Mouse (Mus musculus): ENCODE data around the gene Zfp993.
"Not testable (repeated sequence)": the region's sequence is repeated elsewhere in the genome, so short reads cannot be mapped to it uniquely, and the experiment has no call there.

Zfp993 gene

DNA sequence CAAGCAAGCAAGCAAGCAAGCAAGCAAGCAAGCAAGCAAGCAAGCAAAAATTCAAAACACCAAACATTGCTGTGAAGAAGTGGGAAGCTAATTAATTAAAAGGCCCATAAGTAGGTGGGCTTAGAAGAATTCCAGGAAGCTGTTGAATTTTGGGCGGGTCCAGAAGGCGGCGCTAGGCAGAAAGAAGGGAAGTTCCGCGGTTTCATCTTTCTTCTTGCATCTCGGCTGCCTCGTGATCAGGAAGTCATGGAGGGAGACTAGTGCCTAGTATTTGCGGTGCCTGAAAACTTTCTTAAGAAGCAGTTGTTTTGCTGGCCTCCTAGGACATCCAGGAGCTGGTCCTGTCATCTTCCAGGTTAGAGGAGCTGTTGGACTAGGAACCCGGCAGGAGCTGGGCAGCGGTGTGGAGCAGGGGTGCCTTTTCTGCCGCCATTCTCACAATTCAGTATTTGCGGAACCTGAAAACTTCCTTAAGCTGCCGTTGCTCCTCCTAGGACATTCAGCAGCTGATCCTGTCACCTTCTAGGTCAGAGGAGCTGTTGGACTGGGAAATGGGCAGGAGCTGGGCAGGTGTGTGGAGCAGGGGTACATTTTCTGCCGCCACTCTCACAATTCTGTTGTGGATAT is at the start of gene Zfp993:
Zfp993 (plus strand) TSS at position 188 of the 627 bp plus-strand sequence.
- DNase-seq (ENCODE audit: low read depth in 1 of 2, low spot score in 2 of 2), result not testable (repeated sequence)

DNA sequence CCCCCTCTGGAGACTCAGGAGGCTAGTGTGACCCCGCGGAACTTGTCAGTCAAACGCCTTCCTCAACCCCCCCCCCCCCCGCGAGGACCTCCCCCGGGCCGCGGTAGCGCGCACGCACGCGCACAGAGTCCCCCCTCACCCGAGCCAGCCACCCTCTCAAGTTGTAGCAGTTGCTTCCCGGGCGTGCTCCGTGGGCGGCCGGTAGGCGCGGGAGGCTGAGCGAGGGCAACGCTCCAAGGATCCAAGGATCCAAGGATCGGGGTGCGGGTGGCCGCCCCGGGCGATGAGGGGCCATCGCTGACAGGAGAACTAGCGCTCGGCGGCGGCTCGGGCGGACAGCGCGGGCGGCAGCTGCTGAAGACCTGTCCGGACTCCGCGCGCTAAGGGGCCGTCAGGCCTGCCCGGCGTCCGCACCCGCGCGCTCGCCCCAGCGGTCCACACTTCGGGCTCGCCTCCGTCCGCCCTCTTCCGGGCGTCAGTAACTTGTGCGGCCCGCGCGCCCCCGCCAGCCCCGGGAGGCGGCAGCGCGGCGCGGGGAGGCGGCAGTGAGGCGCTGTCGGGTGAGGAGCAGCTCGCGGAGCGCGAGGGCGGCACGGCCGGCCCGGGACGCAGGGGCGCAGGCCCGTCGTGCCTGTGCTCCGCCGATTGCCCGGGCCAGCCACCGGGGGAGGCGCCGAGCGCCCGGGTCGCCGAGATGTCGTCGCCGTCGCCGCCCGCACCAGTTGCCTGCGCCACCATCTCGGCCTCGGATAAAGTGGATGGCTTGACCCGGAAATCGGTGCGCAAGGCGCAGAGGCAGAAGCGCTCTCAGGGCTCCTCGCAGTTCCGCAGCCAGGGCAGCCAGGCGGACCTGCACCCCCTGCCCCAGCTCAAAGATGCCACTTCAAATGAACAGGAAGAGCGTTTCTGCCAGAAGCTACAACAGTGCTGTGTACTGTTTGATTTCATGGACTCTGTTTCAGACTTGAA is 30.6 kb upstream of the Zfp993 start:
- not testable (repeated sequence) for DNase-seq (ENCODE audit: low read depth in 1 of 2, low spot score in 2 of 2)

DNA sequence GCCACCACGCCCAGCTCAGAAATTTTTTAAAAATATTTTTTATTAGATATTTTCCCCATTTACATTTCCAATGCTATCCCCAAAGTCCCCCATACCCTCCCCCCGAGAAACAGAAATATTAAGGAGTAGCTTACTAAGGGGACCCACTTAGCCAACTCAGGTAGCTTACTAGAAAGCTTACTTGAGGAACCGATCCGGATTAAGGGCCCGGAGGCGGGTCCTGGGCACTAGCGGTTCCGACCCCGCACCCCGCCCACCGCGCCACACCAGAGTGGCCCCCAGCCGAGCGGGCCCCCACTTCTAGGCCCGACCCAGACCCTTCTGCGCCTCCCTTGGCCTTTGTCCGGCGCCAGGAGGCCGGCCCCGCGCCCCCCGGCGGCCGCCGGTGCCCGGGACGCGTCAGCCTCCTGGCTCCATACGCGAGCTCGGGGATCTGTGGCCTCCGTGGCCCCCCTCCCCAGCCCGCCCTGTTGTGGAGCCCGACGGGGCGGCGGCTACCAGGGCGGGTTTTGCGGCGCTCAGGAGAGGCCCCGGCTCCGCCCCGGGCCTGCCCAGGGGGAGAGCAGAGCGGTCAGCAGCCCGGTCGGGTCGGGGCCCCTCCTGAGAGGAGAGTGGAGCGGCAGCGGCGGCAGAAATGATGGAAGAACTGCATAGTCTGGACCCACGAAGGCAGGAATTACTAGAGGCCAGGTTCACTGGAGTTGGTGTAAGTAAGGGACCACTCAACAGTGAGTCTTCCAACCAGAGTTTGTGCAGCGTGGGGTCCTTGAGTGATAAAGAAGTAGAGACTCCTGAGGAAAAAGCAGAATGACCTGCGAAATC is 7.0 kb upstream of the Zfp993 start:
- not testable (repeated sequence) for DNase-seq (ENCODE audit: low read depth in 1 of 2, low spot score in 2 of 2)

DNA sequence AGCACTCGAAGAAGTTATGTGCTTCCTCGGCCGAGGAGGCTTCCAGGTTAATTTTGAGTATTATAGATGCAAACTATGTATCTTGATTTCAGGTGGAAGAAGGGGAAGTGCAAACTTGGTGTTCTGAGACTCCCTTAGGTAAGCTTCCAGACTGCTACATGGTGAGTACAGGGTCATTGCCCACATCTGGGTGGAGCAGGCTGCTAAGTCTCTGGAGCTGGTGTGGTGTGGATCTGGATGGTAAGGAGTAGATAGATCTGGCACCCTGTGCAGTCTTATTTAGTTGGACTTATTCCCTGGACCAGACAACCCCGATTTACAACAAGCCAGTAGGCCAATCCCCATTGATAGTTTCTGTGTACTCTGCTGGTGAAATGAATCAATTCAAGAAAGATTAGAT is 33.6 kb downstream of the Zfp993 start:
- not testable (repeated sequence) for DNase-seq (ENCODE audit: low read depth in 1 of 2, low spot score in 2 of 2)

DNA sequence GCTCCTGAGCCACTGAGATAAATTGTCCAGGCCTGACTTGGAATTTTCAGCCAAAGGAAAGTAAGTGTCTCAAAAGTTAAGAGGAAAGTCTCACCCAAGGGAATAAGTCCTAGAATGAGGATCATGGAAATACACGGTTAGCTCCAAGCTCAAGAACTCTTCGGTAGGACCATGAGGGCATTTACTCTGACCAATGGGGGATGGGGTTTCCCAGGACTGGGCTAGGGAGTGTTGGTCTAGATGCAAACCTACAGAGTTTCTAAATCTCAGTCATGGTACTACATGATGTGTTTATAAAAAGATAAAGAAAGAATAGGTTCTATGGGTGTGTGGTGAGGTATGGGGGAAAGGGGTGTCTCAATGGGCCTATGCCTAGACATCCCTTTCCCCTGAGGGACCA is 38.9 kb downstream of the Zfp993 start:
- DNase-seq (ENCODE audit: low read depth in 1 of 2, low spot score in 2 of 2), result not testable (repeated sequence)

DNA sequence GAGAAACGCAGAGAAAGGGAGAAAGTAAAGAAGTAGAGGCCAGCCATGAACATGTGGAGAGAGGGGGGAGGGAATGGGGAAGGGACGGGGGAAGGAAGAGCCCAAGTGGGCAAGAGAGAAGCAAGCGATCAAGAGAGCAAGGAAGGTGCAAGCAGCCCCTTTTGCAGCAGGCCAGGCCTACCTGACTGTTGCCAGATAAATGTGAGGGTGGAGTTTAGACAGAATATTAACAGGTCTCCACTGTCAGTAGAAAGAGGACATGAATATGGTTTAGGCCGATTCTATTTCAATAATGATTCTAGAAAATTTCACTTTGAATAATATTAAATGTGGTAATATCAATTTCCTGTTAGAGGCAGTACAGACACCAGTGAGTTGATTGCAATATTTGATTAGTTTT is 39.4 kb downstream of the Zfp993 start:
- not testable (repeated sequence) for DNase-seq (ENCODE audit: low read depth in 1 of 2, low spot score in 2 of 2)

DNA sequence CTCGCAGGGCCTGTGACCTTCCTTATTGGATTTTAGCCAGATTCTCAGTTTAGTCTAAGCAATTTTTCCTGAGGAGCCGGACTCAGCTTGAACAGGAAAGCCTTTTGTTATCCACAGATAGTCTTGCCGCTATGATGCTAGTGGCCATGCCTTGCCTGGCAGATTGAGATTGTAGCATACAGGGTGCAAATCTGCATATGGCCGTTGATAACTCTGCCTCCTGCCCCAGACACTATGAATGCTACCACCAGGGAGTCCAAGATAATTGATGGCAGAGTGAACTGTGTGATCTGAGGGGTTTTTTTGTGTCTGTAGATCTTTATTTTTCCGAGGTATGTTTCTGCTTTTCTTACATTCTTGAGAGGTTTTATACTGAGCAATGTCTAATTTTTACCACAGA is 39.9 kb downstream of the Zfp993 start:
- DNase-seq (ENCODE audit: low read depth in 1 of 2, low spot score in 2 of 2), result not testable (repeated sequence)
